Mouse (Mus musculus) liver, embryonic 14.5 days (tissue): Measurements from ENCODE around the gene Gm44596.

Experiments
- CTCF ChIP-seq: IDR thresholded peaks from 2 replicates; pipeline ENCODE4 v1.5.1; 2016; ENCODE audit warnings: antibody characterized with exemption, low read depth, control low read depth
- EP300 ChIP-seq: IDR thresholded peaks from 2 replicates; pipeline ENCODE4 v1.6.1; 2016; ENCODE audit warnings: antibody characterized with exemption, low read depth

DNA sequence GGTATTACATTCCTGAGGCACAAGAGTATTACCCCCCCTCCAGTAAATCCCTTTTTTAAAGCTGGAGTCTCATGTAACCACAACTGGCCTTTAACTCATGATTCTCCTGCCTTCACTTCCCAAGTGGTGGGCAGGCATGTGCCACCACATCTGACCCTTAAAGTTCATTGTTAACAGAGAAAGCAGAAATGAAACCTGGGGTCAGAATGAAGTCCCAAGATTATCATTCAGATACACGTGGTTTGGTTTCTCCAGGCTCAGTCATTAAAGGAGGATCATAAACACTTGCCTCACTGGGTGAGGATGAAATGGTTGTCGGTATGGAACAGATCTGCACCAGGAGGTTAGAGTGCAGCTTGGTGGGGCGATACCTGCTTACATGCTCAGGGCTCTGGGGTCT, 6.0 kb downstream of the Gm44596 start:
- no peak for TF ChIP-seq CTCF
- TF ChIP-seq EP300: no peak
